Mouse (Mus musculus): Measurements from ENCODE around the gene S1pr2.
A peak's percentile ranks its signal among the peaks of the same experiment; 100 is the strongest.

Gene S1pr2

GRCm38 (mm10) chr9:20965606-20966005 lies 11.0 kb downstream of the S1pr2 start:
- DNase-seq = no peak

DNA sequence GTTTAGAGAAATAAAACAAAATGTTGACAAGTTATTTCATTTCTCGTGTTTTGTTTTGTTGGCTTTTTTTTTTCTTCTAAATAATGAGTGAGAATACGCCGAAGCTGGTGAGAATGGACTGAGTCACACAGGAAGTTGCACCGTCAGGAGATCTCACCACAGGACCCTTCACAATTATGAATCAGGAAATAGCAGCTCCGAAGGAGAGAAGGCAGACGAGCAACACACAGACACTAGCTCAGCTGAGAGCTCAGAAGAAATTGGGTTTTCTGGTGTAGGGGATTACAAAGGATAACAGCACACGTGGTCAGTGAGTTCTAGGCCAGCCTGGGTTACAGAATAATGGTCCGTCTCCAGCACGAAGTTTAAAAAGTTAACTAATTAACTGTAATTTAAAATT lies 15.0 kb downstream of the S1pr2 start:
- no peak for DNase-seq

- no peak for DNase-seq
These were observed 17.1 kb downstream of the S1pr2 start, which contains the start of gene Dnmt1 for GRCm38 (mm10) chr9:20959430-20959938. Dnmt1 (minus strand) TSS chr9:20959888.

DNA sequence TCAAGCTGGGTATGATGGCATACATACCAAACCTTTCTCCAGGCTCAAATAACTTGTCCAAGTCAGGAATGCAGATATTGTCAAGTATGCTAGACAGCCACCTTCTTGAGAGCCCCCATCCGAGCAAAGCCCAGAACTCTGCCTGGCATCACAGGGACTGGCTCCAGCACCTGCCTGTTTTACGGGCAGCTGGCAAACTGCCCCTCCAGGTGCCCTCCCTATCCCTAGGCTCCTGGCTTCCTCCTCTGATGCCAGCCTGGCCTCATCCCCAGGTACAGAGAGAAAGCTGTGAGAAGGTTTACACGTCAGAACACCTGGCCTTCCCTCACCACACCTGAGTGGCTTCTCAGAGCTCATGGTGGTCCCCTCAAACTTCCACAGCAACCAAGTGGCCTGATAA lies 19.6 kb downstream of the S1pr2 start:
- DNase-seq = no peak

DNA sequence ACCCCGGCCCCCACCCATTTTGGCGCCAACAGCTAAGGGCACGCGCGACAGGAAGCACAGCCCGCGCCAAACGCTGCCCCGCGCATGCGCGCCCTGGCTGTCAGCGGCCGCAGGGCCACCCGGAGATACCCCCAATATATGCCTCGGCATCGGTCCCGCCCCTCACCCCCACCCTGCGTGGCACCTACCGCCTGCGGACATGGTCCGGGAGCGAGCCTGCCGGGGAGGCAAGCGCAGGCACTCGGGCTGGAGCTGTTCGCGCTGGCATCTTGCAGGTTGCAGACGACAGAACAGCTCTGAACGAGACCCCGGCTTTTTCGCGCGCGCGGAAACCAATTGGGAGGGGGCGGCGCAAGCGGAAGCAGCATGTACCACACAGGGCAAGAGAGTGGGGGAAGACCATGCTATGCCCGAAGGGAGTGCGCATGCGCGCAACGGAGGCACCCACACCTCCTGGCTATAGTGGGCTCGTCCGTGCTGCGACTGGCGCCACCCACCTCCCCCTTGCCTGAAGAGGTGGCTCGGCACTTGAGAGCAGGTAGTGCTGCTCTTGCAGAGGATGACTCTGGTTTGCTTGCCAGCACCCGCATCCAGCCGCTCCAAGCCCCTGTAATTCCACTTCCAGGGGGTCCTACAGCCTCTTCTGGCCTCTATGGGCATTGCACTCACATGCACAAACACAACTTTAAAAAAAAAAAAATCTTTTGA lies 23.9 kb downstream of the S1pr2 start:
- peak; percentile 97 for DNase-seq

DNA sequence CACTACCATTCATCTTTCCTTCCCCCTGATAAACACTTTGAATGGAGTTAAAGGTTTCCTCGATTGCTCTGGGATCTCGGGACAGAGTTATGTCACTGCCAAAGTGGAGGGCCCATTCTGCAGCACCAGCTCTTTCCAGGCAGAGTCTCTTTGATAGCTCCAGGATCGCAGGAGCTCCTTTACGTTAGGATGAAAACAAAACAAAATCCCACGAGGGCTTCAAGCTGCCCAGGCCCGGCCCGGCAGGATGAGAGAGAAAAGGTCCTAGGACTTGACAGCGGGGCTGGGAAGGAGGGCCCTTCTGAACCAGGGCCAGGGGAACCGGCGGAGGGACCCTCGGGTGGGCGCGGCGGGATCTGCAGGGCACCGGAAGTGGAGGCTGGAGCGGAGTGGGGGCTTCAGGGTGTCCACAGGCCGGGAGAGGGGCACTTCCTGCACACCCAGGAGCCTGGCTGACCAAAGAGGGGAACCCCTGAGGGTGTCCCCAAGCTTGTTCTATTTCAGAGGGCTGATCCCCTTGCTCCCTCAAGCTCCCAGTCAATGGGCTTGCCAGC lies 24.5 kb downstream of the S1pr2 start:
- no peak for DNase-seq

DNA sequence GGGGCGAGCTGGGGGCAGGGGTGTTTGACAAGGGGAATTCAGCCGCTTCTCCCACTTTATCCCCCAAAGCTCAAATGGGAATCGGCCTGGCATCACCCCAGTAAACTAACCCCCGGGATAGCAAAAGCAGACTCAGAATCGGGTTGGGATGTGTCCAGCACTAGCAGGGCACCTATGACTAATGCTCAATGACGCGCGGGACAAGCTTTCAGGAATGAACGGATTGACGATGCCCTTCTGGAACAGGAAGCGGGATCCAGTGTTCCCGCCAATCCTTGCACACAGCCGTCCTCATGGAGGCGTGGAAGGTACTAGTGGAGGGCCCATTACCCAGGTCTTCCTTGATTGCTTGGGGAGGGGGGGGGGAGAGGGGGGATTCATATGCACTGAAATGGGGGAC lies 25.1 kb downstream of the S1pr2 start:
- DNase-seq = peak; percentile 49

- DNase-seq = no peak
These were observed 26.2 kb downstream of the S1pr2 start for GRCm38 (mm10) chr9:20950419-20950818.

- DNase-seq = no peak
These were observed 30.3 kb downstream of the S1pr2 start for GRCm38 (mm10) chr9:20946066-20946880.

DNA sequence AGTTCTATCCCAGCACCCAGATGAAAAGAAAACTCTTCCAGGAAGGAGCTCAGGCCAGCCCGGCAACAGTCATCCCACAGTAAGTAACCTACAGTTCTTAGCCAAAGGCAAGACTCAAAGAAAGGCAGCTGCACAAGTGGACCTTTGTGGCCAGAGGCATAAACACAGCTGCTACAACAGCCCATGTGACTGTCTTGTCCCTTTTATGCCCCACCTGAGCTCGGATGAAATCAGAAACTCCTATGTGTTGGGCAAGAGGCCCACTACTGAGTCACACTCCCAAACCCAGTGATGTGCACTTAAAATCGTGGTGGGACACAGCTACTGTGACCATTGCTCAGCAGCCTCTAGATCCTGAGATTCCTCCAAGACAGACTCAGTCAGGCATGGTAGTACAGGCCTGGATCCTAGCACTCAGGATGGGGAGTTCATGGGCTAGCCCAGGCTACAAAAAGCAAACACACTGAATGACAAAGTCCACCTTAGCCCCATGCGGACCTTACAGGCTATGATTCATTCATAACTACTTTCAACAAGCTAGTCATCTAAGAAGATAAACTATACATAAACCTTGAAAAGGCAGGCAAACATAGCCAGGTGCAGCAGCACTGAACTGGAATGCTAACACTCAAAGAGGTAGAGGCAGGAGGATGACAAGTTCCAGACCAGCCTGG lies 31.7 kb downstream of the S1pr2 start:
- no peak for DNase-seq

DNA sequence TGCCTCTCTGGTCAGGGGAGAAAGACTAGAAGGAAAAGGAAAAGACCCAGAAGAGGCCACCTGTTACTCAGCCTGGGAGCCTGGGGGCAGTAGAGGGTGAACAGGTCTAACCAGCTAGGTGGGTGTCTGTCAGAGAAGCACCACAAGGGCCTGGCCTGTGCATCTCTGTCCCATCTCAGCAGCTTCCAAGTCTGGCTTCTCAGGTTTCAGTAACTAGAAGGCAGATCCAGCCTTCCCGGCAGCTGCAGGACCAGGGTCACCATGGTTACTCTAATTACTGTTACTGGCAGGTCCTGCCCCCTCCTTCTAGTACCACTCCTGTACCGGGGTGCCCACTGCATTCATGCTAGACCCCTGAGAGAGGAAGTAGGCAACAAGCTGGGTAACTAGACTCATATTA lies 32.7 kb downstream of the S1pr2 start:
- no peak for DNase-seq

DNA sequence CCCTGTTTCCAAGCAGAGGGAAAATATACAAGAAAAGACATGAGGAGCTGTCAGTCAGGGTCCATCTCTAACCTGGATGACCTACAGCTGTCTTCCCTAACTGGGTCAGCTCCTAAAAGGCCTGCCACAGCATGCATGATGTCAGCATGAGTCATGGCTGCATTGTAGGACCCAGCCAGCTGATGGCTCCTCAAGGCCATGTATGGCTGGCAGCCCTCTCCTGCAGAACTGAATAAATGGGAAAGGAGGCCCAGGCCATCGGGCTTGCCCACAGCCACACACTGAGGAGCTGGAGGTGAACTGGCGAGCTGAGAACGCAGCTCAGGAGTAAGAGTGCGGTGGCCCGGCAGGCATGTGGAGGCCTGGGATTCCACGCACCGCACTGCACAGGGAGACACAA lies 33.2 kb downstream of the S1pr2 start:
- peak; percentile 14 for DNase-seq

DNA sequence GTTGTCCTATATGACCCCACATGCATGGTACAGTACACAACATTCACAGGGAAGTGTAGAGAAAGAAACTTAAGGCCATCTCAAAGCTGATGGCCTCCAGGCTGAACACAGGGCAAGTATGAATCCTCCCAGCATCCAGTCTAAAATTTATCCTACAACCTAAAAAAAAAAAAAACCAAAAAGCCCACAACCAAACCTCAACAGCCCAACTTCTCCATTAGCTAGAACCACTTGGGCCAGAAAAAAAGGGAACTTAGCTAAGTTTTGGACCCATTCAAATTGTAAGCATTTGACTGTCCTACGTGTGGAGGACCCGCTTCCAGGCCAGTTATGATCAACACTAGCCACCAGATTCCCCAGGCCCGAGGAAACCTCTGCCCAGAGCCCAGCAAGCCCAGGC lies 53.3 kb downstream of the S1pr2 start:
- DNase-seq = no peak

GRCm38 (mm10) chr9:20916160-20916559 lies 60.4 kb downstream of the S1pr2 start:
- peak; percentile 54 for DNase-seq
